Mouse (Mus musculus) testis, adult 2 months (tissue): ENCODE data around the gene Sh3bp4.

Source experiments
- CTCF ChIP-seq: fragments of 200-500 bp; IDR thresholded peaks from 2 replicates; pipeline ENCODE4 v1.5.1; 2012; ENCODE audit warnings: low read depth, mild to moderate bottlenecking, inconsistent platforms, low read length, moderate library complexity; ENCODE audit not compliant: control insufficient read depth, insufficient read depth, insufficient replicate concordance
- POLR2A ChIP-seq: fragments of 200-500 bp; IDR thresholded peaks from 2 replicates; pipeline ENCODE4 v1.6.1; 2012; ENCODE audit warnings: low read depth, mild to moderate bottlenecking, inconsistent platforms, low read length, moderate library complexity; ENCODE audit not compliant: control insufficient read depth

GRCm38 (mm10) chr1:89108340-89108896 is 38.2 kb downstream of the Sh3bp4 start:
- TF ChIP-seq CTCF (no peak), POLR2A (no peak)
